Mouse (Mus musculus) left cerebral cortex, postnatal 4 days (tissue): Measurements from ENCODE around the gene Chil3. TPM values are rescaled to one million over a fixed set of nuclear protein-coding genes. Genes with fewer than 3 reads are reported as not detected.

Source experiments
- total RNA-seq, 2 experiments: library from RNA; stranded (reverse); gene quantifications; 2 replicates each; pipeline ENCODE4 v1.2.3; 2021

Gene Chil3
- total RNA-seq, 2 experiments from 2014 or later, result not detected

Other genes starting within 250 kb of the Chil3 start
- gene I830077J02Rik, start 234.9 kb downstream of the Chil3 start, total RNA-seq, result under 1 TPM; 0.56 to 0.64 TPM
- 10 to 100 TPM; 61.2 to 70.2 TPM for gene Wdr77, start 208.2 kb downstream of the Chil3 start, total RNA-seq
- gene Atp5f1, start 207.5 kb downstream of the Chil3 start, total RNA-seq, result 100 to 1,000 TPM; 255 TPM
- gene Ovgp1, start 193.9 kb downstream of the Chil3 start, total RNA-seq, result 1 to 10 TPM; 3.2 to 3.8 TPM
- gene Pifo, start 152.9 kb downstream of the Chil3 start, total RNA-seq, result under 1 TPM; 0.54 to 0.58 TPM
- gene Chil5, start 134.8 kb downstream of the Chil3 start, total RNA-seq, result not detected
- under 1 TPM; 0.28 to 0.38 TPM for gene Chia1, start 54.3 kb downstream of the Chil3 start, total RNA-seq
- gene Chil4, start 51.9 kb upstream of the Chil3 start, total RNA-seq, result not detected
- not detected for gene Chil6, start 238.6 kb upstream of the Chil3 start, total RNA-seq